Mouse (Mus musculus): ENCODE results near the gene Rpl3. TPM values are rescaled to one million over a fixed set of nuclear protein-coding genes. Genes with fewer than 3 reads are reported as not detected.

The Rpl3 gene
- polyA plus RNA-seq (2016; fragmentation: Nextera tagmentation; extraction: Ambion mirVana) = 652 and 673 TPM in 2 replicates

GRCm38 (mm10) chr15:80091121-80091955 is at the start of gene Rpl3, which contains the start of gene Syngr1:
Gene Rpl3 (minus strand): TSS chr15:80091868.
Gene Syngr1 (plus strand): TSS chr15:80091334.
- Histone ChIP-seq H3K27ac (replicated peaks) (no peak within 1 kb of the TSS), H3K9me3 (no peaks in the 10 kb centered on the region), H3K4me2 (replicated peaks) (peak within 1 kb of the TSS; percentile 80), H3K4me1 (peaks cover 7% of the 10 kb centered on the region), H3K4me3 (peak within 1 kb of the TSS; percentile 71), H3K9ac (replicated peaks) (peak within 1 kb of the TSS; percentile 70), H3K36me3 (no peaks in the 10 kb centered on the region), H3K27me3 (peaks cover 53% of the 10 kb centered on the region)
- 1% methylated on average over 79 of the region's 86 CpGs for WGBS
- peak; percentile 71 for ATAC-seq (ENCODE audit: low FRiP score, low read depth)

GRCm38 (mm10) chr15:80140878-80141277 is 49.2 kb upstream of the Rpl3 start:
- Histone ChIP-seq H3K4me3 (no peak overlapping the region), H3K27me3 (no peaks in the 10 kb centered on the region), H3K4me2 (replicated peaks) (no peak overlapping the region), H3K9ac (replicated peaks) (no peak overlapping the region), H3K4me1 (peaks cover 9% of the 10 kb centered on the region; the same call in 1 of the 2 replicates), H3K9me3 (no peaks in the 10 kb centered on the region), H3K27ac (replicated peaks) (no peak overlapping the region), H3K36me3 (peaks cover 64% of the 10 kb centered on the region)
- no peak for ATAC-seq (ENCODE audit: low FRiP score, low read depth)
- whole genome bisulfite sequencing = 96% methylated on average over 3 of the region's 3 CpGs

DNA sequence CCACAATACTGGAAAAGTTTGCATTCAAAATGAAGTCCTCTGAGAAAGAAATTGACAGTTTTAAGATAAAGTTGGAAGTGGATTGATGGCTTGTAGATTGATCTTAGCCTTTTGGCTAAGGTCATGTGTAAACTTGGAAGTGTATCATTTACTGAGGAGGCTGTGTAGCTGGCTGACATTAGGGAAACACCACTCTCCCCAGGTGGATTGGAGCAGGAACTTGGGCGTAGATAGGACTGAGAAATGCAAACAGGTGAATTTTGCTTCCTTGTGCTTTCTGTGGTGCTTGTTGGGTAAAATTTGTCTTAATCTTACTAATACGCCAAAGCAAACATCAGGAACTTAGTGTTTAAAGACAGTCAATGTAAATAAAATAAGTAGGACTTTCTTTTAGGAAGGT is 48.6 kb upstream of the Rpl3 start:
- H3K27ac ChIP-seq (replicated peaks) = no peak overlapping the region
- H3K4me1 ChIP-seq = peaks cover 8% of the 10 kb centered on the region; the same call in 1 of the 2 replicates
- H3K4me3 ChIP-seq = no peak overlapping the region
- WGBS = 97% methylated on average over 2 of the region's 2 CpGs
- no peaks in the 10 kb centered on the region for H3K27me3 ChIP-seq
- H3K36me3 ChIP-seq = peaks cover 63% of the 10 kb centered on the region
- ATAC-seq (ENCODE audit: low FRiP score, low read depth) = no peak
- H3K9me3 ChIP-seq = no peaks in the 10 kb centered on the region
- H3K4me2 ChIP-seq (replicated peaks) = no peak overlapping the region
- H3K9ac ChIP-seq (replicated peaks) = no peak overlapping the region

GRCm38 (mm10) chr15:80137945-80138791 is 46.5 kb upstream of the Rpl3 start:
- no peak for ATAC-seq (ENCODE audit: low FRiP score, low read depth)
- no peak overlapping the region for H3K4me2 ChIP-seq (replicated peaks)
- peak overlapping the region; percentile 42; the same call in 1 of the 2 replicates for H3K27ac ChIP-seq (replicated peaks)
- H3K36me3 ChIP-seq = peaks cover 44% of the 10 kb centered on the region
- no peak overlapping the region for H3K9ac ChIP-seq (replicated peaks)
- no peak overlapping the region for H3K4me3 ChIP-seq
- 69% methylated on average over 17 of the region's 17 CpGs for WGBS
- no peaks in the 10 kb centered on the region for H3K9me3 ChIP-seq
- H3K27me3 ChIP-seq = no peaks in the 10 kb centered on the region
- H3K4me1 ChIP-seq = peaks cover 22% of the 10 kb centered on the region

DNA sequence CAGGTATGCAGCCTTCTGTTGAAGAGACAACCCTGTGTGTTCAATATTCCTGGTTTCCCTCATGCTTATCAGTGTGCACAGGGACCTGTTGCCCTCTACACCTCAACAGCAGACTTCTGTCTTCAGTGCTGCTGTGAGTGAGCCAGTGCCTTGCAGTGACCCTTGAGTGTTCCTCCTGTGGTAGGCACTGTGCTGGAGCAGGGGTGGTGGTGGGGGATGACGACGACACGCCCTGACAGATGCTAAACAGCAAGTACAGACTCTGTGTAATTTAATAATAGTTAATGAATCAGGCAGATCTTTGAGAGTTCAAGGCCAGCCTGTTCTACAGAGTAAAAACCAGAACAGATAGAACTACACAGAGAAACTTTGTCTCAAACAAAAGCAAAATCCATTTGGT is 45.0 kb upstream of the Rpl3 start:
- Histone ChIP-seq H3K36me3 (peaks cover 30% of the 10 kb centered on the region), H3K4me3 (no peak overlapping the region), H3K27ac (replicated peaks) (no peak overlapping the region), H3K4me2 (replicated peaks) (no peak overlapping the region), H3K4me1 (peaks cover 22% of the 10 kb centered on the region), H3K27me3 (no peaks in the 10 kb centered on the region), H3K9me3 (no peaks in the 10 kb centered on the region), H3K9ac (replicated peaks) (no peak overlapping the region)
- WGBS = 96% methylated on average over 3 of the region's 3 CpGs
- ATAC-seq (ENCODE audit: low FRiP score, low read depth) = no peak

- no peak for ATAC-seq (ENCODE audit: low FRiP score, low read depth)
- H3K27ac ChIP-seq (replicated peaks) = no peak overlapping the region
- WGBS = 95% methylated on average over 2 of the region's 2 CpGs
- no peak overlapping the region for H3K4me2 ChIP-seq (replicated peaks)
- H3K9ac ChIP-seq (replicated peaks) = no peak overlapping the region
- H3K4me3 ChIP-seq = no peak overlapping the region
- 0 out of 2 replicates have a peak, but pooled peaks cover 19% of the 10 kb centered on the region for H3K36me3 ChIP-seq
- no peaks in the 10 kb centered on the region for H3K9me3 ChIP-seq
- no peaks in the 10 kb centered on the region for H3K27me3 ChIP-seq
- H3K4me1 ChIP-seq = peaks cover 22% of the 10 kb centered on the region
Observed at GRCm38 (mm10) chr15:80135499-80135898, 43.8 kb upstream of the Rpl3 start.

- H3K27me3 ChIP-seq = no peaks in the 10 kb centered on the region
- peaks cover 22% of the 10 kb centered on the region for H3K4me1 ChIP-seq
- peak overlapping the region; percentile 99 for H3K27ac ChIP-seq (replicated peaks)
- peak overlapping the region; percentile 92 for H3K4me2 ChIP-seq (replicated peaks)
- H3K9ac ChIP-seq (replicated peaks) = peak overlapping the region; percentile 78
- H3K4me3 ChIP-seq = peak overlapping the region; percentile 76
- 59% methylated on average over 9 of the region's 9 CpGs for WGBS
- ATAC-seq (ENCODE audit: low FRiP score, low read depth) = no peak
- H3K9me3 ChIP-seq = no peaks in the 10 kb centered on the region
- H3K36me3 ChIP-seq = 0 out of 2 replicates have a peak, but pooled peaks cover 10% of the 10 kb centered on the region
Observed at GRCm38 (mm10) chr15:80134450-80134847, 42.8 kb upstream of the Rpl3 start.

GRCm38 (mm10) chr15:80133682-80134449 is 42.2 kb upstream of the Rpl3 start:
- Histone ChIP-seq H3K4me3 (peak overlapping the region; percentile 76), H3K4me1 (peaks cover 22% of the 10 kb centered on the region), H3K36me3 (0 out of 2 replicates have a peak, but pooled peaks cover 10% of the 10 kb centered on the region), H3K9me3 (no peaks in the 10 kb centered on the region), H3K27ac (replicated peaks) (peak overlapping the region; percentile 99), H3K27me3 (no peaks in the 10 kb centered on the region), H3K4me2 (replicated peaks) (peak overlapping the region; percentile 92), H3K9ac (replicated peaks) (peak overlapping the region; percentile 78)
- 0 out of 2 replicates have a peak, but pooled peaks have one; percentile 14 for ATAC-seq (ENCODE audit: low FRiP score, low read depth)
- WGBS = 15% methylated on average over 14 of the region's 14 CpGs

- Histone ChIP-seq H3K27ac (replicated peaks) (peak within 1 kb of the TSS; percentile 99), H3K4me3 (peak within 1 kb of the TSS; percentile 76), H3K4me1 (peaks cover 22% of the 10 kb centered on the region), H3K9ac (replicated peaks) (peak within 1 kb of the TSS; percentile 78), H3K36me3 (0 out of 2 replicates have a peak, but pooled peaks cover 10% of the 10 kb centered on the region), H3K27me3 (no peaks in the 10 kb centered on the region), H3K4me2 (replicated peaks) (peak within 1 kb of the TSS; percentile 92), H3K9me3 (no peaks in the 10 kb centered on the region)
- peak; percentile 94 for ATAC-seq (ENCODE audit: low FRiP score, low read depth)
- WGBS = under 1% methylated on average over 46 of the region's 59 CpGs
Observed at GRCm38 (mm10) chr15:80132993-80133586, 41.4 kb upstream of the Rpl3 start, which contains the start of gene Tab1. Gene Tab1 (plus strand): TSS chr15:80133127.

- no peak for ATAC-seq (ENCODE audit: low FRiP score, low read depth)
- 86% methylated on average over 9 of the region's 9 CpGs for WGBS
- Histone ChIP-seq H3K4me3 (peak overlapping the region; percentile 76; the same call in 1 of the 2 replicates), H3K4me1 (peaks cover 16% of the 10 kb centered on the region), H3K27me3 (no peaks in the 10 kb centered on the region; the same call in 1 of the 2 replicates), H3K4me2 (replicated peaks) (peak overlapping the region; percentile 92), H3K27ac (replicated peaks) (0 out of 2 replicates have a peak overlapping the region, but pooled peaks have one; percentile 99), H3K9ac (replicated peaks) (no peak overlapping the region), H3K9me3 (no peaks in the 10 kb centered on the region), H3K36me3 (0 out of 2 replicates have a peak, but pooled peaks cover 10% of the 10 kb centered on the region)
Observed at GRCm38 (mm10) chr15:80132452-80132851, 40.8 kb upstream of the Rpl3 start.

DNA sequence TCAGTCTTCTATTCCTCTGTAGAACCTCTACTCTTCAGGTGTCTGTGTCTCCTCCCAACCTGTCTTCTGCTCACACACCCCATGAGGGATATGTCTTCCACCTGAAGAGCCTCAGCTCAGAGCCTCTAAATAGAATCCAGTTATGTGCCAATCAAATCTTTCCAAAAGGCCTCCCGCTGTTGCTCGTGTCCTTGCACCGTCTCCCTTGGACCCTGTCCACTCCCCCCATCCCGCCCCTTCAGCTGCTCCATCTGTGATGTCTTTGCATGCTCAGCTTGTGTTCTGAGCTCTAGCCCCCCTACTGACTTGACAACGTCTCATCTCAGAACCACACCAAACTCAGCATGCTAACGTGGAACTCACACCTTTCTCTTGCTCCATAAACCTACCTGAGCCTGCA is 39.8 kb upstream of the Rpl3 start:
- no peak for ATAC-seq (ENCODE audit: low FRiP score, low read depth)
- 81% methylated on average over 6 of the region's 6 CpGs for WGBS
- no peak overlapping the region for H3K4me2 ChIP-seq (replicated peaks)
- H3K4me3 ChIP-seq = no peak overlapping the region
- H3K36me3 ChIP-seq = 0 out of 2 replicates have a peak, but pooled peaks cover 7% of the 10 kb centered on the region
- H3K9ac ChIP-seq (replicated peaks) = no peak overlapping the region
- no peaks in the 10 kb centered on the region for H3K9me3 ChIP-seq
- peaks cover 14% of the 10 kb centered on the region for H3K4me1 ChIP-seq
- H3K27me3 ChIP-seq = no peaks in the 10 kb centered on the region; the same call in 1 of the 2 replicates
- no peak overlapping the region for H3K27ac ChIP-seq (replicated peaks)

Measured in midbrain, embryonic 12.5 days (tissue).